Mouse (Mus musculus): ENCODE results near the gene Fbxo45. TPM values are rescaled to one million over a fixed set of nuclear protein-coding genes. Genes with fewer than 3 reads are reported as not detected.
"Not testable (repeated sequence)": the region's sequence is repeated elsewhere in the genome, so short reads cannot be mapped to it uniquely, and the experiment has no call there.

The Fbxo45 gene
- 10 to 100 TPM; 46.6 to 50.7 TPM for total RNA-seq (2021)
- long read RNA-seq, experiment 1, full-length matches to known transcripts, result 138 of 145 reads
- long read RNA-seq, experiment 1, partial matches to known transcripts, result 2 of 145 reads
- long read RNA-seq, experiment 1, other reads (novel, unspliced or antisense), result 5 of 145 reads
- long read RNA-seq, experiment 2, full-length matches to known transcripts, result 97 of 103 reads
- long read RNA-seq, experiment 2, partial matches to known transcripts, result 3 of 103 reads
- long read RNA-seq, experiment 2, other reads (novel, unspliced or antisense), result 3 of 103 reads

DNA sequence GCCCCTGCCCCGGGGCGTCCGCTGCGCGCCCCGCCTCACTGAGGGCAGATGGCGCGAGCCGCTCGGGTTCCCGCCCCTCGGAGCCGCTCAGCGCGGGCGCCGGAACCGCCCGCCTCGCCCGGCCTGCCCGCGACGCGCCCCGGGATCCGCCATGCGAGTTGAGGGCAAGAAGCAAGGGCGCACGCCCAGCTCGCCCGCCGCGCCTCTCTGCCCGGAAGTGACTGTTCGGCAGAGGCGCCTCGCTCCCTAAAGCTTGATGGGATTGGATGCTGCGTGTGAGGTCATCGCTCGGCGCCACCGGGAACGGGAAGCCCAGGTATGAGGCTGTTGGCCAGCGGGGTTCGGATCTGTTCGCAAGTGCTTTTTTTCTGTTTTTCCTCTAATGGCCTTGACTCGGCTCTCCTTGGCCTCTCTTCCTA, at the start of gene Fbxo45, which contains the start of gene Wdr53:
Gene Fbxo45, minus strand, starts transcription at position 207 of the 419 bp plus-strand sequence.
Gene Wdr53, plus strand, starts transcription at position 276 of the 419 bp plus-strand sequence.
- peak; percentile 98 for DNase-seq (ENCODE audit: extremely low spot score in 1 of 2, low spot score in 2 of 2)
- Histone ChIP-seq H3K4me3 (peak within 1 kb of the TSS; percentile 73), H3K27ac (peak within 1 kb of the TSS; percentile 86)
- TF ChIP-seq CTCF (IDR thresholded peaks at IDR 0.05), result no peak
- intact Hi-C loops (cut with DNase I), result loop anchor here (2.0 to 10.0 kb wide), 4 partner anchors 30 to 302 kb away; partner anchors contain the start of genes 0610012G03Rik, Ncbp2 and Rnf168

DNA sequence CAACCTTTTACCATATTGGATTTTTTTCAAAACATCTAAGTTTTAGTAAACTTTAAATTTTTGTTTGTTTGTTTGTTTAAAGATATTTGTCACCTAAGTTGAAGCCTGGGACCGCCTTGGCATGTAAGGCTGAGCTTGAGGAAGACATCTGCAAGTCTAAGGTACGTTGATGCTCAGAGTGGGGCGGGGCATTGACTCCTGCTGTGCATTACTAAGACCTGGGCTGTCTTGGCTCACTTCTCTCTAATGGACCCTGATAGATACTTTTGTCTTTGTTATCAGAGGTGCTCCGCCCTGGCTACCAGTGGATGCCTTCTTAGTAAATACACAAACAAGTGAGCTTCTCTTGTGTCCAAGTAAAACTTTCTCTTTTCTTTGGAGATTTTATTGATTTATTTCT, 44.9 kb upstream of the Fbxo45 start:
- no peak overlapping the region for H3K4me3 ChIP-seq
- no peak for DNase-seq (ENCODE audit: extremely low spot score in 1 of 2, low spot score in 2 of 2)
- intact Hi-C loops (cut with DNase I), result no loop called here
- no peak for TF ChIP-seq CTCF (IDR thresholded peaks at IDR 0.05)
- no peak overlapping the region for H3K27ac ChIP-seq

DNA sequence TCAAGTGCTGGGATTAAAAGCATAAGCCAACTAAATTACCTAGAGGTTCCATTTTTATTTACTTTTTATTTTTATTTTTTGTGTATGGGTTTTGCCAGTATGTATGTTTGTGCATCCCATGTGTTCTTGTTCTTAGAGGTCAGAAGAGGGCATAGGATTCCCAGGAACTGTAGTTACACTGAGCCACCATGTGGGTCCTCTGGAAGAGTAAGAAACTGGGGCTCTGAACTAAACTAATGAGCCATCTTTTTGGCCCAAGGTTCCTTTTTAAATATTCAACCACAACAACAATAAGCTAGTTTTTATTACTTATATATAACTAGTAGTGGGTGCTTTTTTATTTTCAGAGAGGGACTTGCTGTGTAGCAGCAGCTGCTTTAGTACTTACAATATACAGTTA, 35.6 kb upstream of the Fbxo45 start:
- TF ChIP-seq CTCF (IDR thresholded peaks at IDR 0.05), result no peak; the same call in 1 of the 2 replicates
- no peak overlapping the region for H3K27ac ChIP-seq
- DNase-seq (ENCODE audit: extremely low spot score in 1 of 2, low spot score in 2 of 2), result no peak
- intact Hi-C loops (cut with DNase I), result no loop called here
- H3K4me3 ChIP-seq, result no peak overlapping the region

DNA sequence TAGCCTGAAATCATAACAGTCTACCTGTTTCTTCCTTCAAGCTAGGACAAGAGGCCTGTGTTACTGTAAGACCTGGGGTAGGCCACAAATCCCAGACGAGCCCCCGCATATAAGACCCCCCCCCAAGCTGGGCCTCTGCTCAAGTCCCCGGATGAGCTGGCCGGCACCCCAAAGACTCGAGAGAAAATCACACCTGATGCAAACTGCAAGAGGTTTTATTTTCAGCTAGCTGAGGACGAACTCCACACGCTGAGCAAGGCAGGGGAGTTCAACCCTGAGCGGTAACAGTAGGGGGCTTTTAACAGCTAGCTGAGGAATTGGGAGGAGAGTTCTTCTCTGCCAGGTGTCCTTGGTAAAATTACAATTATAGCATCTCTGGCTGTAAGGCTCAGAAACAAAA, 33.3 kb upstream of the Fbxo45 start:
- no peak for TF ChIP-seq CTCF (IDR thresholded peaks at IDR 0.05)
- Histone ChIP-seq H3K4me3 (peak overlapping the region; percentile 9; the same call in 1 of the 2 replicates), H3K27ac (no peak overlapping the region)
- no peak for DNase-seq (ENCODE audit: extremely low spot score in 1 of 2, low spot score in 2 of 2)
- intact Hi-C loops (cut with DNase I), result no loop called here

DNA sequence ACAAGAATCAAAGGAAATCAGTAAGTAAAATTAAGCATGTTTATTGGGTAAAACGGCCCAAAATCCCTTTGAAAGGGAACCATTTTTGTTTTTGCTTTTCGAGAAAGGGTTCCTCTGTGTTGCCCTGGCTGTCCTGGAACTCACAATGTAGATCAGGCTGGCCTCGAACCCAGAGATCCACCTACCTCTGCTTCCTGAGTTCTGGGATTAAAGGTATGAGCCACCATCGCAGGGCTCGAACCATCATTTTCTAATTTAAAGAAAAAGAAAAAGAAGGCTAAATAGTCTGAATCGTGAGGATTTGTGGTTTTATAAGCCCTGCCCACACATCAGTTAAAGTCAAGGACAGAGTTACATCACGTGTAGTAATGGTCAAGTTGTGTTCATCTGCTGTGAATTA, 31.4 kb upstream of the Fbxo45 start:
- DNase-seq (ENCODE audit: extremely low spot score in 1 of 2, low spot score in 2 of 2), result no peak
- intact Hi-C loops (cut with DNase I), result loop anchor here (5.0 kb wide), 2 partner anchors 54 to 166 kb away; partner anchors contain the start of gene Ubxn7
- peak overlapping the region; percentile 97 for H3K27ac ChIP-seq
- peak overlapping the region; percentile 92 for H3K4me3 ChIP-seq
- TF ChIP-seq CTCF (IDR thresholded peaks at IDR 0.05), result no peak

DNA sequence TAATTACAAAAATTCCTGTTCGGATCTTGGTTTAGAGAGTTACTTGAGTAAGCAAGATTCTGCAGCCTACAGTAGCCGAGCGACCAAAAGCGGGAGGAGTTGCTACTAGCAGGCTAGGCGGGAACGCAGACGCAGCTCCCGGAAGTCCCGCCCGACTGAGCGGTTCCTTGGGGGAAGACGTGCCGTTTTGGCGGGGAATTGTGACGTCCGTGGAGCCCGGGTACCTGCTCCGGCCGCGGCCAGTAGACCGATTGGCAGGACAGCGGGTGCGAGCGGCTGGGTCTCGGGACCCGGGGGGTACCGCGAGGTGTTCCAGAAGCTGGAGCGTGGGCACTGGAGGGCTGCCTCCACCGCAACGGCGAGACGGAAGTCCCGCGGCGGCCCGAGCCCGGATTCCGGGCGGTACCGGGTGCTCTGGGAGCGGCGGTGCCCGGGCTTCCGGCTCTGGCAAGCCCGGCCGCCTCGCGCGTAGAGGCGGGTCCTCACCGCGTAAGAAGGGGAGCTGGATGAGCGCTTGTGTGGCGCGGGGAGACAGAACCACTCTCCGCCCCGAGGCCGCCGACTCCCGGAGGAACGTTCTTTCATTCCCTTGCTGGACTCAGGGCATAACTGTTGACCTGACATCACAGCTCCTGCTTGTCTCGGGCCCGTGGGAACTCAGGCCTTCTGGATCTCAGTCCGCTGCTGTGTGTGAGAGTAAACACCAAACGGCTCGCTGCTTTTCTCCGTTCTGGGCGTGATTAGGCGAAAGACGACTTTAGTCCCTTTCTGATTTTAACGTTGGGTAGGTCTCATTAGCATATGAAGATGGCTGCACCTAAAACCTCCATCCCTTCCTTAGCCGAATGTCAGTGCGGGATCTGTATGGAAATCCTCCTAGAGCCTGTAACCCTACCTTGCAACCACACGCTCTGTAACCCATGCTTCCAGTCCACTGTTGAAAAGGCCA, 30.6 kb upstream of the Fbxo45 start, which contains the start of gene Rnf168:
Gene Rnf168, plus strand, starts transcription at position 152 of the 949 bp plus-strand sequence.
- H3K27ac ChIP-seq, result peak within 1 kb of the TSS; percentile 97
- DNase-seq (ENCODE audit: extremely low spot score in 1 of 2, low spot score in 2 of 2), result peak; percentile 90 to 92
- TF ChIP-seq CTCF (IDR thresholded peaks at IDR 0.05), result no peak
- intact Hi-C loops (cut with DNase I), result loop anchor here (2.0 to 5.0 kb wide), 3 partner anchors 31 to 165 kb away; partner anchors contain the start of genes Fbxo45, Ubxn7 and Wdr53
- H3K4me3 ChIP-seq, result peak within 1 kb of the TSS; percentile 92

DNA sequence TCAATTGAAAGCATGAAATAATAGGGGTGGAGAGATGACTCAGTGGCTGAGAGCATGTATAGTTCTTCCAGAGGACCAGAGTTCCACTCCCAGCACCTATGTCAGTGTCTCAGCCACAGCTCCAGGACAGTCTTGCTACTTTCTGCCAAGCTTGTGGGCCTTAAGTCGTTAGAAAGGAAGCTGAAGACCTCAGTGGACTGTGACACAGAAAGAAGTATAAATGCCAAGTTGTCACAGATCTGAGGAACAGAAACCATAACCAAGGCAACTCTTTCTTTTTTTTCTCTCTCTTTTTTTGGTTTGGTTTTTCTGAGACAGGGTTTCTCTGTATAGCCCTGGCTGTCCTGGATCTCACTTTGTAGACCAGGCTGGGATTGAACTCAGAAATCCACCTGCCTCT, 28.9 kb upstream of the Fbxo45 start:
- DNase-seq (ENCODE audit: extremely low spot score in 1 of 2, low spot score in 2 of 2), result no peak
- TF ChIP-seq CTCF (IDR thresholded peaks at IDR 0.05), result no peak
- Histone ChIP-seq H3K4me3 (no peak overlapping the region), H3K27ac (no peak overlapping the region)
- intact Hi-C loops (cut with DNase I), result loop anchor here (2.0 to 5.0 kb wide), 3 partner anchors 29 to 164 kb away; partner anchors contain the start of genes Fbxo45, Ubxn7 and Wdr53

DNA sequence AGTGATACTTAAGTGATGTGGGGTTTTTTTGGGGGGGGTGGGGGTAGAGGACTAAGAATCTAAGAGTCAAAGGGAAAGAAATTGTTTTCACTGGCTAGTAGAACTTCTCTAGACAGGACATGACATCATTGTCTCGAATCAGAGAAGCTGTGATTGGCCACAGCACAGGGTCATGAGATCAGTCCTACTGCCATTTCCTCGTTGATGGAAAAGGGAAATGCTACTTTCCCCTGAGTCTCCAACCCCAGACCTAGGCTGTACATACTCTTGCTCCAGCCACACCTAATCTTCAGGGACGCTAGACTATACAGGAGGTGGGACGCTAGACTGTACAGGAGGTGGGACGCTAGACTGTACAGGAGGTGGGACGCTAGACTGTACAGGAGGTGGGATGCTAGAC, 28.1 kb upstream of the Fbxo45 start:
- no peak overlapping the region for H3K27ac ChIP-seq
- no peak overlapping the region for H3K4me3 ChIP-seq
- no peak for DNase-seq (ENCODE audit: extremely low spot score in 1 of 2, low spot score in 2 of 2)
- intact Hi-C loops (cut with DNase I), result loop anchor here (5.0 kb wide), 2 partner anchors 57 to 163 kb away; partner anchors contain the start of gene Ubxn7
- TF ChIP-seq CTCF (IDR thresholded peaks at IDR 0.05), result no peak

DNA sequence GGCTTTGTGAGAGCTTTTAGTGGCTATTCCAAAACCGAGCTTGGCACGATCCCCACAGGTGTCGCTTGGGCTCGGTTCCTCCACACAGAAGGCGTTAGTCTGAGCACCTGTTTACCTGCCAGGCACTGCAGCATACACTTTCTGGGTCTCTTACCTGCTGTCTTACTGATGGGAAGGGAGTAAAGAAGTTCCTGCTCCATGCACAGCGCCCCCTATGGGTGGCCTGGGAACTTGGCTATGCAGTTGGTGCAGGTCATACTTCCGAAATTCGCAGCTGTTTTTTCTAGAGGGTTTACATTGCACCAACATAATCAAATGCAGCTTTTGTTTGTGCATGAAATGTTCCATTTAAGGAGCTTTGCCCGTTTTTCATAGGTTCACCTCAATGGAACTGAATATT, 26.4 kb upstream of the Fbxo45 start:
- intact Hi-C loops (cut with DNase I), result no loop called here
- DNase-seq (ENCODE audit: extremely low spot score in 1 of 2, low spot score in 2 of 2), result no peak

DNA sequence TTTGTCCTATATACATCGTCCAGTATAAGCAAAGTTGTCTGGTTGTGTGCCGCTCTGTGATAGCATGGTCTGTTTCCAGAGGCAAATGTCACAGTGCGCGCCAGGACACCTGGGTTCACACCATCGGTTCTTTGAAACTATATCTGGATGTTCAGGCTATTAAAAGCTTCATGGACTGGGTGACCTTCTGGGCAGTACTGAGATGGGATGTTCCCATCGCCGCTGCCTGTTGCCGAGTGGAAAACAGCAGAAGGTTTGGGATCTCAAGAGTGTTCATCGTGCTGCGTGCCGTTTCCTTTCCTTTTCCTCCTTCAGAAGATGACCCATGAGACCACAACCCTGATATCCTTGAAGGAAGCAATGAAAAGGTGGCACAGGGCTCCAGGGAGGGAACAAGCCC, 24.3 kb upstream of the Fbxo45 start, which contains the start of gene Smco1:
Gene Smco1, plus strand, starts transcription at position 178 of the 400 bp plus-strand sequence.
- no peak for TF ChIP-seq CTCF (IDR thresholded peaks at IDR 0.05)
- DNase-seq (ENCODE audit: extremely low spot score in 1 of 2, low spot score in 2 of 2), result no peak
- intact Hi-C loops (cut with DNase I), result no loop called here
- Histone ChIP-seq H3K27ac (no peak within 1 kb of the TSS), H3K4me3 (no peak within 1 kb of the TSS)

More for the DNA sequence above, 26.4 kb upstream of the Fbxo45 start:
- no peak overlapping the region for H3K4me3 ChIP-seq
- TF ChIP-seq CTCF (IDR thresholded peaks at IDR 0.05), result peak; percentile 54
- no peak overlapping the region for H3K27ac ChIP-seq

DNA sequence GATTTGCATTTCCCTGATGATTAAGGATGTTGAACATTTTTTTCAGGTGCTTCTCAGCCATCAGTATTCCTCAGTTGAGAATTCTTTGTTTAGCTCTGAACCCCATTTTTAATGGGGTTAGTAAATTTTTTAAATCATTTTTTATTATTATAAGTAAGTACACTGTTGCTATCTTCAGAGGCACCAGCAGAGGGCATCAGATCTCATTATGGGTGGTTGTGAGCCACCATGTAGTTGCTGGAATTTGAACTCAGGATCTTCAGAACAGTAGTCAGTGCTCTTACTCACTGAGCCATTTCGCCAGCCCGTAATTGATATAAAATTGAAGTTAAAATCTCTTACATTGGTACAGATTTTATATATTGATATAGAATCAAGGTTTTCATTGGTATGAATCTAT, 17.3 kb upstream of the Fbxo45 start:
- not testable (repeated sequence) for DNase-seq (ENCODE audit: extremely low spot score in 1 of 2, low spot score in 2 of 2)
- peak; percentile 57 for TF ChIP-seq CTCF (IDR thresholded peaks at IDR 0.05)
- intact Hi-C loops (cut with DNase I), result loop anchor here (5.0 kb wide), 1 partner anchor 193 kb away; no protein-coding TSS in a partner anchor

More for the DNA sequence above, 17.3 kb upstream of the Fbxo45 start:
- not testable (repeated sequence) for H3K4me3 ChIP-seq, H3K27ac ChIP-seq

All from left cerebral cortex, adult 2 months (tissue).